Mouse (Mus musculus) erythroblast, embryonic 14.5 days (primary cell): ENCODE data around the gene Hist1h3g.
"Not testable (repeated sequence)": the region's sequence is repeated elsewhere in the genome, so short reads cannot be mapped to it uniquely, and the experiment has no call there.

Experiments
- GATA1 ChIP-seq: IDR thresholded peaks from 2 replicates; pipeline ENCODE4 v1.6.1; 2012; ENCODE audit warnings: low read length, inconsistent platforms, mixed read lengths
- TAL1 ChIP-seq: IDR thresholded peaks from 3 replicates; pipeline ENCODE4 v1.6.1; 2012; ENCODE audit warnings: low read length, inconsistent platforms, mixed read lengths

DNA sequence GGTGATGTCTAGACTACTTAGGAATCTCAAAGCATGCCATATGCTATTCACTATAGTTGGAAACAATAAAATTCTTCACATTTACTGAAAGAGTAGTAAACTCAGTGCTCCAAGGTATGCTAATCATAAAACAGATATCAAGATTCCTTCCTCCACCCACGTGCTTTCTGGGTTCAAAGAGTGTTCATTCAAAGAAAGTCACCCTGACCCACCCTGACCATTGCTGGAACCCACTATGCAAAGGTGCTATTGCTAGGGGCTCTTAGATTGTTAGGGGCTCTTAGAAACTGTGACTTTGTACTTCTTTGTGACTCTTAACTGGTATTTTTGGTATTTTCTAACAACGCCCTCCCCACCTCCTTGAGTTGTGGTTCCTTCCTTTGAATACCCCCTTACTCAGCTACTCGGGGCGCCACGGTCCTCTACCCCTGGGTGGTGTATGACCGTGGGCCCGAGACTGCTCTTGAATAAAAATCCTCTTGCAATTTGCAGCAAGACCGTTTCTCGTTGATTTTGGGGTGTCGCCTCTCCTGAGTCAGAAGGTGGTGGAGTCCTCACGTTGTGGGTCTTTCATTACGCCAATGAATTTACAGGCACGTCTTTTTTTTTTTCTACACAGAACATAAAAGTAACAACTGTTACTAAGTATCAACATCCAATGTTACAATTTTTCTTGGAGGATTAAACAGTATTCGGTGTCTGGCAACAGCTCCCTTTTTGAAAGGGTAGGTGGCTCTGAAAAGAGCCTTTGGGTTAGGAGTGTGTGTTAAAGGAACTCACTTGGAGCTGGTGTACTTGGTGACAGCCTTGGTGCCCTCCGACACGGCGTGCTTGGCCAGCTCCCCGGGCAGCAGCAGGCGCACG is 38.0 kb downstream of the Hist1h3g start:
- not testable (repeated sequence) for TF ChIP-seq GATA1, TAL1
